Mouse (Mus musculus): ENCODE measurements around the gene Ptprt. TPM values are rescaled to one million over a fixed set of nuclear protein-coding genes. Genes with fewer than 3 reads are reported as not detected.

The Ptprt gene
- polyA plus RNA-seq, 1 experiment from 2014 or later = 0.77 TPM

DNA sequence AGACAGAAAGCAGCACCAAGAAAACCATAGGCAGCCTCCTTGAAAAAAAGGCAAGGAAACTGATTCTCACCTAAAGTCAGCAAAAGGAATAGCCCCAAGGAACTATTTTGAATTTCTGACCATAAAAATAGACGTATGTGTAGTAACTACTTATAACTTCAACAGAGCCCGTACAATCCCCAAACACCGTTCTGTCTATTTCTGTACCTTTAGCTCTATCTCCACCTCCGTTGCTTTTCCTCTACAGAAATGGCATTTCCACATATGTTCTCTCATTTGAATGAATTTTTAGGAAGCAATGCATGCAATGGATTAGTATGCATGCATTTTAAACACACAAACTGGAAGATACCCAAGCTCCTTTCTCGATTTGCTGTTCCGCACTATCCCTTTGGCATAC is 715.5 kb downstream of the Ptprt start:
- Histone ChIP-seq H3K4me1 (ENCODE audit: control insufficient read depth, insufficient read depth, low read length) (no peaks in the 10 kb centered on the region), H3K4me3 (ENCODE audit: low read depth, low read length) (no peak overlapping the region), H3K27ac (ENCODE audit: low read depth, low read length) (no peak overlapping the region), H3K27me3 (ENCODE audit: control insufficient read depth, insufficient read depth, low read length) (no peaks in the 10 kb centered on the region), H3K9ac (ENCODE audit: low read length) (no peak overlapping the region), H3K4me2 (no peak overlapping the region), H3K36me3 (ENCODE audit: control insufficient read depth, insufficient read depth, low read length) (no peaks in the 10 kb centered on the region), H3K9me3 (ENCODE audit: control insufficient read depth, low read length) (no peaks in the 10 kb centered on the region)
- ATAC-seq (ENCODE audit: low FRiP score) (no peak), DNase-seq (ENCODE audit: low spot score, missing footprints) (no peak)
- 95% methylated on average over 6 of the region's 6 CpGs for WGBS

DNA sequence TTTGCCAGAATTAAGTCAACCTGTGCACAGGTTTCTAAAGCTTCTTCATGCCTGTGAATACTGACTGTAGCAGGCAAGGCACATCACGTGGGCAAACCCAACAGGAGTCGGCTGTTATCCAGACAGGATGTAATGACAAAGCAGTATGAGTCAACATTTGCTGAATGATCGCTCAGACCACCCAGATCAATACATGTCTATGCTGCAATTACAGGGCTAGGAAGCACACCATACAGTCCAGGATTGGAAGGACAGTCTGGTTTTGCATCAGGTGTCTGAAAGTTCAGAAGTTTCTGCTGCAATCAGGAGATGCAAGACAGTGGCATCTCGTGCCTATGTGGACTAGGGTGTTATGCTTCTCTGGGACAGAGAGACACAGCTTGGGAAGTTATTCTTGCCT is 716.3 kb downstream of the Ptprt start:
- WGBS = 85% methylated on average over 4 of the region's 4 CpGs

DNA sequence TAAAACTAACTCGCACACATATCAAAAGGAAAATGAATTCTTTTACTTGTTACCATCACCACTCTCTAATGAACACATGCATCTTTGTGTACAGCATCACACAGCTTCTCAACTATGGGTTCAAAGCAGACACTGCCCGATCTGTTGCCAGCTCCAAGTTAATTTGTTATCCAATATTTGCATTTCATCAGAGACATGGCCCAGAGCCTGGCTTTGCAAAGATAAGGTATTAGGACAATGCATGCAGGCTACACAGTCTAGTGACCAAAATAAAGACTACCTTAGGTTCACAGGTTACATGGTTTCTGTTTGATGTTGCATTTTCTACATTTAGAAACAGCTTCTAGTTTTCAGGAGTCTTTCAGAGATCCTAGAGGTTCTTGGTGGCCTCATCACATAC is 719.0 kb downstream of the Ptprt start:
- Histone ChIP-seq H3K36me3 (ENCODE audit: control insufficient read depth, insufficient read depth, low read length) (no peaks in the 10 kb centered on the region), H3K27ac (ENCODE audit: low read depth, low read length) (no peak overlapping the region), H3K4me2 (no peak overlapping the region), H3K4me3 (ENCODE audit: low read depth, low read length) (no peak overlapping the region), H3K4me1 (ENCODE audit: control insufficient read depth, insufficient read depth, low read length) (no peaks in the 10 kb centered on the region), H3K9ac (ENCODE audit: low read length) (no peak overlapping the region), H3K27me3 (ENCODE audit: control insufficient read depth, insufficient read depth, low read length) (no peaks in the 10 kb centered on the region), H3K9me3 (ENCODE audit: control insufficient read depth, low read length) (no peaks in the 10 kb centered on the region)
- WGBS = 85% methylated on average over 2 of the region's 2 CpGs
- DNase-seq (ENCODE audit: low spot score, missing footprints) (no peak), ATAC-seq (ENCODE audit: low FRiP score) (no peak)

More for the DNA sequence above, 716.3 kb downstream of the Ptprt start:
- H3K4me2 ChIP-seq = no peak overlapping the region
- H3K27ac ChIP-seq (ENCODE audit: low read depth, low read length) = no peak overlapping the region
- ATAC-seq (ENCODE audit: low FRiP score) = no peak
- no peaks in the 10 kb centered on the region for H3K9me3 ChIP-seq (ENCODE audit: control insufficient read depth, low read length)
- H3K36me3 ChIP-seq (ENCODE audit: control insufficient read depth, insufficient read depth, low read length) = no peaks in the 10 kb centered on the region
- H3K4me1 ChIP-seq (ENCODE audit: control insufficient read depth, insufficient read depth, low read length) = no peaks in the 10 kb centered on the region
- no peak for DNase-seq (ENCODE audit: low spot score, missing footprints)
- H3K27me3 ChIP-seq (ENCODE audit: control insufficient read depth, insufficient read depth, low read length) = no peaks in the 10 kb centered on the region
- H3K9ac ChIP-seq (ENCODE audit: low read length) = no peak overlapping the region
- H3K4me3 ChIP-seq (ENCODE audit: low read depth, low read length) = no peak overlapping the region

DNA sequence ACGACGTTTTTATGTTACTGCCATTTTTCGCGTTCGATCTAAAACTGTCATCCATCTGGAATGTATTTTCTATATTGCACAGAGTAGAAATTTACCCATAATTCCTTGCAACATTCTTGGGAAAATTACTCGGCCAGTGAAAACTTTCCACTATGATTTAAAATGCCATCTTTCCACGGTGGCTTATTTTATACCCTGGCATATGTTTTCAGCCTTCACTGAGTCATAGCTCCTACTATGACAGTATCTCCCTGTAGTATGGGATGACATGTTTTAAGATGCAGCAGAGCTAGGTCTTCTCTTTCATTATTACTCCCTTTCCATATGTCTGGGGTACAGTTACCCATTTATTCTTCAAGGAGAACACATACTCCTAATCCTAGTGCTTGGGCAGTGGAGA is 753.7 kb downstream of the Ptprt start:
- Histone ChIP-seq H3K4me2 (no peak overlapping the region), H3K27ac (ENCODE audit: low read depth, low read length) (no peak overlapping the region), H3K36me3 (ENCODE audit: control insufficient read depth, insufficient read depth, low read length) (no peaks in the 10 kb centered on the region), H3K27me3 (ENCODE audit: control insufficient read depth, insufficient read depth, low read length) (no peaks in the 10 kb centered on the region), H3K9me3 (ENCODE audit: control insufficient read depth, low read length) (no peaks in the 10 kb centered on the region), H3K9ac (ENCODE audit: low read length) (no peak overlapping the region), H3K4me1 (ENCODE audit: control insufficient read depth, insufficient read depth, low read length) (no peaks in the 10 kb centered on the region), H3K4me3 (ENCODE audit: low read depth, low read length) (no peak overlapping the region)
- ATAC-seq (ENCODE audit: low FRiP score) (no peak), DNase-seq (ENCODE audit: low spot score, missing footprints) (no peak)
- WGBS = 93% methylated on average over 7 of the region's 7 CpGs

DNA sequence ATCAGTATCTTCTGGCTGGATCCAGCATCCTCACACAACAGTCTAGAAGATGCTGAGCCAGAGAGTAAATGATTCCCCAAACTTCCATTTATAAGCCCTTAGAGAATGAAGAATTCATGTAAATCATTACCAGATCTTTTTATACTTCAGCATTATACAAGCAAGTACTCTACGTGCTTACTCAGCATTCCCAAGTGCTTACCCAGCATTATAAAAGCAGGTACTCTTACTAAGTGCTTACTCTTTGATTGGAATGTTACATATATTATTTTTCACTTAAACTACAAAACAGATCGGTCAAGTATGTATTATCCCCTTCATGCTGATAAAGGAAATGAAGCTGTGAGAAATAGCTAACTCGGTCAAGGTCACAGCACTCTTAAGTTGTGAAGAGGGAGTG is 758.8 kb downstream of the Ptprt start:
- H3K36me3 ChIP-seq (ENCODE audit: control insufficient read depth, insufficient read depth, low read length) = no peaks in the 10 kb centered on the region
- ATAC-seq (ENCODE audit: low FRiP score) (no peak), DNase-seq (ENCODE audit: low spot score, missing footprints) (no peak)
- H3K4me2 ChIP-seq = no peak overlapping the region
- no peaks in the 10 kb centered on the region for H3K27me3 ChIP-seq (ENCODE audit: control insufficient read depth, insufficient read depth, low read length)
- no peak overlapping the region for H3K27ac ChIP-seq (ENCODE audit: low read depth, low read length)
- H3K9ac ChIP-seq (ENCODE audit: low read length) = no peak overlapping the region
- no peak overlapping the region for H3K4me3 ChIP-seq (ENCODE audit: low read depth, low read length)
- H3K9me3 ChIP-seq (ENCODE audit: control insufficient read depth, low read length) = no peaks in the 10 kb centered on the region
- 86% methylated on average over 3 of the region's 3 CpGs for WGBS
- no peaks in the 10 kb centered on the region for H3K4me1 ChIP-seq (ENCODE audit: control insufficient read depth, insufficient read depth, low read length)

DNA sequence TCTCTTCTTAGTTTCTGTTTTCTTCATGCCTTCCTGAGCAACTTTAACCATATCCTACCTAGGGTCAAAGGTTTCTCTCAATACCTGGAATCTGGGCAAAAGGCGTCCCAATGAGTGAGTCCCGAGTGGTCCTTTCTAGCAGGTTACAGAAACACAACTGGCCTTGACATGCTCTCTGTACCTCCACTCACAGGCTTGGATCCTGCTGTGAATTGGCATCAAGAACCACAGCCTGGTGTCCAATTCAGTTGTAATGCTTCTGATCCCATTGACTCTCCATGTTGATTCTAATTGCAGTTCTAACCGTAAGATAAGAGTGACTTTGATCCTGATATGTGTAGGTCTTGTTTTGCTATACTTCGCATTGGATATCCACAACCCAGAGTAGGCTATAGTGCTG is 776.5 kb downstream of the Ptprt start:
- Histone ChIP-seq H3K4me1 (ENCODE audit: control insufficient read depth, insufficient read depth, low read length) (no peaks in the 10 kb centered on the region), H3K9ac (ENCODE audit: low read length) (no peak overlapping the region), H3K4me2 (no peak overlapping the region), H3K36me3 (ENCODE audit: control insufficient read depth, insufficient read depth, low read length) (no peaks in the 10 kb centered on the region), H3K4me3 (ENCODE audit: low read depth, low read length) (no peak overlapping the region), H3K27me3 (ENCODE audit: control insufficient read depth, insufficient read depth, low read length) (no peaks in the 10 kb centered on the region), H3K27ac (ENCODE audit: low read depth, low read length) (no peak overlapping the region), H3K9me3 (ENCODE audit: control insufficient read depth, low read length) (no peaks in the 10 kb centered on the region)
- 96% methylated on average over 4 of the region's 4 CpGs for WGBS
- ATAC-seq (ENCODE audit: low FRiP score) = no peak
- no peak for DNase-seq (ENCODE audit: low spot score, missing footprints)

DNA sequence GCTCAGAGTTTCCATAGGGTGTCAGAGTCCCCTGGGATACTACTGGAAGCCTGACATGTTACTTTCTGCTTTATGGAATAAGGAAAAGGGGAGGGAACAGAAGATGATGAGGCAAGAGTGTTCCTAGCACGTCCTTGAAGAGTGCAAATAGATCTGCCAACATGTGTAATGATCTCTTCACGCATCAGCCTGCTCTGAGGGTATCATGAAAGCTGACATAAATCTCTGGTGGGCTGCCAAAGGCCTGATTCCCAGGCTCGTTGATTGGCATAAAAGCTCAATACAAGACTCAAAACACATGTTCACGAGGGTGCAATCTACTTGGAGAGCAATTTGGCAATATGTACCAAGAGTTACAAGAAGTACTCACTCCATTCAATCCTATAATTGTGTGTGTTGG is 778.4 kb downstream of the Ptprt start:
- H3K27me3 ChIP-seq (ENCODE audit: control insufficient read depth, insufficient read depth, low read length) = no peaks in the 10 kb centered on the region
- no peak for DNase-seq (ENCODE audit: low spot score, missing footprints)
- H3K36me3 ChIP-seq (ENCODE audit: control insufficient read depth, insufficient read depth, low read length) = no peaks in the 10 kb centered on the region
- H3K9me3 ChIP-seq (ENCODE audit: control insufficient read depth, low read length) = no peaks in the 10 kb centered on the region
- WGBS = 75% methylated on average over 4 of the region's 4 CpGs
- no peak overlapping the region for H3K9ac ChIP-seq (ENCODE audit: low read length)
- no peak overlapping the region for H3K4me2 ChIP-seq
- no peak overlapping the region for H3K4me3 ChIP-seq (ENCODE audit: low read depth, low read length)
- no peak for ATAC-seq (ENCODE audit: low FRiP score)
- H3K27ac ChIP-seq (ENCODE audit: low read depth, low read length) = no peak overlapping the region
- H3K4me1 ChIP-seq (ENCODE audit: control insufficient read depth, insufficient read depth, low read length) = no peaks in the 10 kb centered on the region

DNA sequence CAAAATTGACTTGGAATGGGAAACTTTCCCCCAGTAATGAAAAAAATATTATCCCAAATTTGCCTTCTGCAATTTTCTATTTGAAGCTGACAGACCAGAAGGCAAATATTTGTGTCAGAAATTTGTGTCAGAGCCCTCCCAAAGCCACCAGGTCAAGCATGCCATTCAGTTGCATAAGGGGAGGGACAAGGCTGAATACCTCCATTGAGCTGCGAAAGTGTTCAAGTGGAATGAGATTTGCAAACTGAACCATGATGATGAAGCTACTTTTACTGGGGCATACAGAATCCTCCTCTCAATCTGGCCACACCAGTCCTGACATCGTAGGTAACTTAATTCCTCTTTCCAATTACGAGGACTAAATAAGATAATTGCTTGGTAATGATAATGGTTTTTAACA is 780.0 kb downstream of the Ptprt start:
- Histone ChIP-seq H3K9ac (ENCODE audit: low read length) (no peak overlapping the region), H3K4me1 (ENCODE audit: control insufficient read depth, insufficient read depth, low read length) (no peaks in the 10 kb centered on the region), H3K4me2 (no peak overlapping the region), H3K27me3 (ENCODE audit: control insufficient read depth, insufficient read depth, low read length) (no peaks in the 10 kb centered on the region), H3K36me3 (ENCODE audit: control insufficient read depth, insufficient read depth, low read length) (no peaks in the 10 kb centered on the region), H3K9me3 (ENCODE audit: control insufficient read depth, low read length) (no peaks in the 10 kb centered on the region), H3K27ac (ENCODE audit: low read depth, low read length) (no peak overlapping the region), H3K4me3 (ENCODE audit: low read depth, low read length) (no peak overlapping the region)
- DNase-seq (ENCODE audit: low spot score, missing footprints) = no peak
- WGBS = 73% methylated on average over 3 of the region's 3 CpGs
- ATAC-seq (ENCODE audit: low FRiP score) = no peak

DNA sequence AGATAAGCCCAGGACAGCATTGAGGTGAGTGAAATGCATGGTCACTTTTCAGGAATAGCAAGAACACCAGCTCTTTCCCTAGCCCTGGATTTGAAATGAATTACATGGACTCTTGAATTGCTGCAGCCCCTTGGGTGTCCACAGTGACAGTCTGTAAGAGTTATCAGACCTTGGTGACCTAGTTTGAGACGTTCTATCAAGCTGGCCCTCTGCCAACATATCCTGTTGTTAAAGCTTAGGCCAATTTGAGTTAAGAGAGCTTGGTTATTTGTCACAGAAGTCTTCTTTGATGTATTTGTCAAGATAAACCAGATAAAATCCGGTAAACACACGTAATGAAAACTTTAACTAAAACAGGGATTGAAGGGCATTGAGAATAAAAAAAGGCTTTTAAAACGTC is 795.7 kb downstream of the Ptprt start:
- no peak for ATAC-seq (ENCODE audit: low FRiP score)
- no peak for DNase-seq (ENCODE audit: low spot score, missing footprints)
- H3K36me3 ChIP-seq (ENCODE audit: control insufficient read depth, insufficient read depth, low read length) = no peaks in the 10 kb centered on the region
- no peak overlapping the region for H3K4me3 ChIP-seq (ENCODE audit: low read depth, low read length)
- H3K27ac ChIP-seq (ENCODE audit: low read depth, low read length) = no peak overlapping the region
- no peaks in the 10 kb centered on the region for H3K27me3 ChIP-seq (ENCODE audit: control insufficient read depth, insufficient read depth, low read length)
- no peaks in the 10 kb centered on the region for H3K4me1 ChIP-seq (ENCODE audit: control insufficient read depth, insufficient read depth, low read length)
- no peak overlapping the region for H3K9ac ChIP-seq (ENCODE audit: low read length)
- no peak overlapping the region for H3K4me2 ChIP-seq
- 71% methylated on average over 4 of the region's 4 CpGs for WGBS
- no peaks in the 10 kb centered on the region for H3K9me3 ChIP-seq (ENCODE audit: control insufficient read depth, low read length)

DNA sequence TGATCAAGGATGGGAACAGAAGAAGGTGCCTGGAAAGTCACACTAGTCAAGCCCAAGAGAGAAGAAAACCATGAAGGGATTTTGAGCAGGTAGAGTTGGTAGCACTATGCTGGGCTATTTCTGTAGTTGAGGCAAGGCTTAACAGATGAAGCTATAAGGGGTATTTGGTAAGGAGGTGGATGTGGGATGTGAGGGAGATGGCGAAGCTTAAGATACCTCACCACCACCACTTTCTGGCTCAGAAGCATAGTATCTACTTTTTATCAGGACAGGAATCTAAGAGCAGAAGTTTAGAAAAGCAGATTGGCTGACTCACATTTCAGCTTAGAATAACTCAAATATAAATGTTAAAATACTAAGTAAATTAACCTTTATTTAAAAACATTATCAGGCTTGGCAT is 802.1 kb downstream of the Ptprt start:
- Histone ChIP-seq H3K27me3 (ENCODE audit: control insufficient read depth, insufficient read depth, low read length) (no peaks in the 10 kb centered on the region), H3K36me3 (ENCODE audit: control insufficient read depth, insufficient read depth, low read length) (no peaks in the 10 kb centered on the region), H3K9me3 (ENCODE audit: control insufficient read depth, low read length) (no peaks in the 10 kb centered on the region), H3K4me2 (no peak overlapping the region), H3K9ac (ENCODE audit: low read length) (no peak overlapping the region), H3K4me3 (ENCODE audit: low read depth, low read length) (no peak overlapping the region), H3K27ac (ENCODE audit: low read depth, low read length) (no peak overlapping the region), H3K4me1 (ENCODE audit: control insufficient read depth, insufficient read depth, low read length) (no peaks in the 10 kb centered on the region)
- ATAC-seq (ENCODE audit: low FRiP score) (no peak), DNase-seq (ENCODE audit: low spot score, missing footprints) (no peak)
- 93% methylated on average over 1 of the region's 1 CpGs for WGBS

Data from midbrain, embryonic 11.5 days (tissue).